Mouse (Mus musculus): Measurements from ENCODE around the gene Txndc17.

- TF ChIP-seq POLR2A (IDR thresholded peaks at IDR 0.05; ENCODE audit: insufficient read depth, low read length) (no peak), CTCF (IDR thresholded peaks at IDR 0.05; ENCODE audit: low read depth, low read length) (no peak), EP300 (IDR thresholded peaks at IDR 0.05; ENCODE audit: insufficient read depth, low read depth, low read length) (no peak)
Measured at GRCm38 (mm10) chr11:72226020-72226791, 18.9 kb downstream of the Txndc17 start.
